Mouse (Mus musculus) telencephalon, adult 2 months (tissue): ENCODE data around the gene Clcc1.

Source experiments
- DNase-seq: peaks from one replicate; pipeline ENCODE4 v3.0.0-alpha.2; 2011; ENCODE audit warnings: low read depth, low spot score

The Clcc1 gene

DNA sequence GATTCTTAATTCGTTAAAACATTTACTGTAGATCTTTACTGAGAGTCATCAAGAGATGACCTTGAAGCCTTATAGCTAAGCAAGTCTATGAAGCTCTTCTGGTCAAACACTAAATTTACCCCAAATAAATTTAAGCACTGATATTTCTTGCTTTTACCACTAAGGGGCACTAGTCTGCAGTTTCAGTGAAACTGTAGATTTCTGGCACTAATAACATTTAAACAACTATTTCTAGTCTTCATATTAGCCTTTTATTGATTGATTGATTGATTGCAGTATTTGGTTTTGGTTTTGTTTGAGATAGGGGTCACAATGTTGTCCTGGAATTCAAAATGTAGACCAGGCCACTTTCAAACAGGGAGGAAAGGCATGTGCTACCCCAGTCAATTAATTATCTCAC is 47.5 kb downstream of the Clcc1 start:
- DNase-seq: no peak

DNA sequence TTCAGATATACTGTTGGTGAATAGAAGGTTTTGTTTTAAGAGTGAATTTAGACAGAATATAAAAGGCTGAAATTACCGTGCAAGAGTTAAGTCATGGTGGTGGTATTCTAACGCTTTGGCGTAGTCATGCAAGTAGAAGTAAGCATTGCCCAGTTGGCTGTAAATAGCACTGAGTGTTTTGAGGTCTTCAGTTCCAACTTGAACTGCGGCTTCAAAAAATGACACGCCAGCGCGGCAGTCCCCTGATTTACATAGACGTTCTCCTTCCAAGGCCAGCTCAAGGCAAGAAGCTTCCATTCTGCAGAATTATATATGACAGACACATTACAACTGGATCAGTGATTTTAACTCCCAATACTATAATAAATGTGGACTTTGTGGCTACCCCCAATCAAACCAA is 49.1 kb downstream of the Clcc1 start:
- DNase-seq: no peak

DNA sequence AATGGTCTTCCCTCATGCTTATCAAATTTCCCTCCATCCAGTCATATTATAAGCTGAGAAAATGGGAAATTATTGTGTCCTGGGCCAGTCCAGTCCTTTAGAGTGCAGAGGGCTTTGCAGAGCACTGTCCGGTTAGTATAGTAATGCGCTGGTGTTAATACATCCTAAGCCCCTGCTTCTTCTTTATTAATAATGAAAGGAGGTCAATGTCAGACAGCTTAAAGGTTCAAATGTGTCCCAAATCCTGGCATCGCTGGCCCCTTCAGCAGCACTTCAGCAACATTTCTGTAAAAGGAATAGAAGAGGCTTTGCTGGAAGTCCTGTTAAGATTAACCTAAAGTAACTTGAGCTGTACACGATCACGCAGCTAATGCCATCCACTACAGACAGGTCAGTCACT is 57.6 kb downstream of the Clcc1 start:
- DNase-seq: no peak

DNA sequence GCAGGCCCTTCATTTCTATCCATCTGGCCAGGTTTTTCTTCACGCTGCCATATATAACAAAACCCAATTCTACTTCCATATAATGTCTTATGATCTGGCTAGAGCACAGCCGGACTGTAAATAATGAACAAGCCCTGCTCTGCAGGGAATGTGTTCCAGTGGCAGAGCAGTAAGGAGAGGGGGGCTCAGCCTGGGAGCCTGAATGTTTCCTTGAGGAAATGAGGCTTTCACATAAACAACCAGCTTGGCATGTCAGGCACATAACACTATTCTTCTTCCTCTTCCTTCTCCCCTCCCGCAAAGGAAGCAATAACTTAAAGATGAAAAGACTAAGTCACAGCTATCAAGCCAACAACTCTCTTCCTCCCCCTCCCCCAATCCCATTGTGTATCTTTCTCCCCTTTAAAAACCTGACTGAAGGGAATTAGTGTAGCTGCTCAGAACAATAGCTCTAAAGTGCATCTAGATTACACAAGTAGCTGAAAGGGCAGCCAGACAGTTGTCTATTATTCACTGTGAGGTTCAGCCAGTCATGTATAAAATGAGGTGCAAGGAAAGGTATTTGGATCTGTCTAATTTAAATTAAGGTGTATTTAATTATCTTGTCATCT is 59.5 kb downstream of the Clcc1 start:
- DNase-seq: no peak

DNA sequence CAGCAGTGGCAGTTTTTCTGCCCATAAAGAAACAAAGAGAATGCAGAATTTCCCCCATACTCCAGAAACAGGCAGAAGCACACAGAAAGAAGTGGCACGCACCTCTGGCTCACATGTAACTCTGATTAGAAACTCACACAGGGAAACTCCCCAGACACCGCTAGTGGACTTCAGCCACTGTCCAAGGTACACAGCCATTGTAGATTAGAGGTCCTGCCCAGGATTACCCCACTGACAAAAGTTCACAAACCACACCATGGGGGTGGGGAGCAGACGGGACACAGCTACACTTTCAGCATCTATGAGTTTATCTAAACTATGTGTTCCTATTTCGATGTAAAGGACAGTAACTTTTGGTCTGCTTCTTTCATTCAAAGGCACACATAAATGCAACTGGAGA is 61.1 kb downstream of the Clcc1 start:
- no peak for DNase-seq

DNA sequence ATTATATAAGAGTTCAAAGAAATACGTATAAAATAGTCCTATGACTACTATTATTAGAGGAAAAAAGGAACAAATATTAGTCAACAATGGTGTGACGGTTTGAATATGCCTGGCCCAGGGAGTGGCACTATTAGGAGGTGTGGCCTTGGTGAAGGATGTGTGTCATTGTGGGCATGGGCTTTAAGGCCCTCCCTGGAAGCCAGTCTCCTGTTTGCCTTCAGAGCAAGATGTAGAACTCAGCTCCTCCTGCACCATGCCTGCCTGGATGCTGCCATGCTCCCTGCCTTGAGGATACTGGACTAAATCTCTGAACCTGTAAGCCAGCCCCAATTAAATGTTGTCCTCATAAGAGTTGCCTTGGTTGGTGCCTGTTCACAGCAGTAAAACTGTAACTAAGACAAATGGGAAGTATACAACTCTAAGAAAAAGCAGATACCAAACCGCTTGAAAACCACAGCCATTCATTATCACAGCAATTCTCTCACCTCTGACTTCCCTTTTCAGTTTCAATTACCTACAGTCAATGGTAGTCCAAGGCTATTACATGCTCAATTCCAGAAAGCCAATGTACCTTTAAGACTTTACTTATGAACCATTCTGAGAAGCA is 64.3 kb downstream of the Clcc1 start:
- DNase-seq: no peak

DNA sequence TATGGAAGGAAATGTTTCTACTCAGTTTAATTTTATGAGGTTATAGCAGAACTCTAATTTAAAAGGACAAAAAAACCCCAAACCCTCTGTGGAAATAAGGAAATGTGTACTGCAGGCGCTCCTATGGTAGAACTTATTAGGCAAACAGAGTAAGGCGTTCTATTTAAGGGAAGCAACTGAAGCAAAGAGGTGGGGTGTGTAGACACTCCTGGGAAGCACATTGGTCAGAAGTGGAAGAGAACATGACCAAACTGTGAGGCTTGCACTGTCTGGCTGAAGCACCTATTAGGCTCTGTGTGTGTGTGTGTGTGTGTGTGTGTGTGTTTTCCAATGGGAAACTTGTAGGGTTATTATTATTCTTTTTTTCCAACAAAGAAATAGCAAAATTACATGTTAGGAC is 65.6 kb downstream of the Clcc1 start:
- no peak for DNase-seq

DNA sequence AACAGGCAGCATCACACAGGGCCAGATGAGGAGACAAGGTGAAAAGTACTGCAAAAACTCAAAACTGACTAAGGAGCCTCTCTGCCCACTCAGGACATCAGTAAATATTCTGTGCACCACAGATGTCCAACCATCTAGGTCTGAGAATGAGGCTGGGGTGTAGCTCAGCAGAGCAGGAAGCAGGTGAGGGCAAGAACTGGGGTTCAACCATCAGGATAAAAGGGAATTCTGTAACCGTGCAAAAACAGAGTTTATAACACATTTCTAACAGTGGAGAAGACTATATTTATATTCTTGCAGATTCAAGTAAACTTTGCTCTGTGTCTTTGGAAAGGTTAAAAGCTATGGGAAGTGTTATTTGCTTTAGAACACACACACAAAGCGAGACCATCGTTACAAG is 66.0 kb downstream of the Clcc1 start:
- DNase-seq: no peak

DNA sequence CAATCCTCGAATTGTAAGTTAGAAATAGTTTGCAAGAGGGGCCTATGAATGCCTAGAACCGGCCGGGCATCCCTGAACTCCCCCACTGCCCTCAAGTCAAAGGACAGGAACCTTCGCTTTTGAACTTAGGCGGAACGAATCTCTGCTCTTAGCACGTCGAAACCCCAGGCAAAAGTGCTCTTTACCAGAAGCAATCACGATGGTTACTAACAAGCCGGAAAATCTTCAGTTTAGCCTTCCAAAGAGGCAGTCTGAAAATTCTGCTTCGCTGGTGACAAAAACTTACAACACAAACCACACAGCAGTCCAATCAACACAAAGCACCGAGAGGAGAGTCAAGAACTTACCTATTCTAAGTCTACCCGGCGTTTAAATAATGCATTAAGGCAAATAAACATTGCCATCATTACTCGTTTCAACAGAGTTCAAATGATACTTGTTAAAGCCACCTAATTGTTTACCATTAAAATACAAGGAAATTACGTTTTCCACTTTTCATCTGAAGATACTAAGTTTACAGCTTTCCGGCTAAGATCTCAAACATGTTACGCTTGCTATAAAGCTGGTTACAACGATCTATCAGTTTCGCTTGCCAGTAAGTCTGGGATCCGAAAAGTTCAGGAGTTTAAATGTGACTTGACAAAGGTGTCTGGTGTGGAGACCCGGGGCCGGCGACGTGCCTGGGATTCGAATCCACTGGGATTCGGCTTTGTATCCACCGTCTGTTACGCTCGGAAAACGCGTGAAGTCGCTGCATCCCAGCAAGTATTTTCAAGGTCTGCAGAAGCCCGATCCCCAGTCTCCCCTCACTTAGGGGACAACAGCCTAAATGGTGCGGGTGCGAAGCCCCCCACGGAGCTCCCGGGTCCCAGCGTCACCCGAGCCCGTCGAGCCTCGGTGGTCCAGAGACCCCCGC is 67.6 kb downstream of the Clcc1 start:
- no peak for DNase-seq

DNA sequence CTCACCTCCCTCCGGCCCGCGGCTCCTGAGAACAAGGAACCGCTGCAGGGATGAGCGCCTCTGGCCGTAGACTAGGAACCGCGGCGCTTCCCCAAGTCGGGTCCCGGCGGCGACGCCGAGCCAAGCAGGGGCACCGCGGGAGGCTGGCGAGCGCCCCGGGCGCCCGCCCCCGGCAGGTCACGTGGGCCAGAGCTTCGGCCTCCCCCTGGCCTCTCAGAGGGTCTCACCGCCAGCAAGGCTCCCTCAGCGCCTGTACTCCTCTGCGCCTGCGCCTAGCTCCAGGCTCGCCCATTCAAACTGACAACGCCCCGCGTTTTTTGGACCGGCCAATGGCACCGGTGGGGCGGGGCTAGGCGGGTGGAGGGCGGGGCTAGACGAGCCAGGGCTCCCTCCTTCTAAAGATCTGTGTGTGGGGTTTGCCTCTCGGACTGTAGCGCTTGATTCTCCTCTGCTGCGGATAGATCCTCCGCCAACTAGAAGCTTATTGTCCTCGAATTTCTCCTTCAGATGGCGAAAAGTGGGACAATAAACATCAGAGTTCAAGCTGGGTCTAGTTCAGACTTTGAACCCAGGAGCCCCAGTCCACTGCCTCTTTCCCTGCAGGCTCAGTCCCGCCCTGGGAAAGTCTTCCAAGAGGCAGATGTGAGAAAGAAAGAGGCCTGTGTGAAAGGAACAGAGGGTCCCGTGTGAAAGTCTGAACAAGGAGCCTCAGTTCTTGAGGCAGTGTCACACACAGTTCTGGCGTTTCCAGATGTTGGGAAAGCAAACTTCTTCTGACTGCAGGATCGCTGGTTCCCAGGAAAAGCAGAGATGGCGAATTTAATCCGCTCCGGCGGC is 68.5 kb downstream of the Clcc1 start, which contains the start of gene Gpsm2:
Gpsm2 (minus strand) TSS at position 274 of the 837 bp plus-strand sequence.
- peak; percentile 81 for DNase-seq

DNA sequence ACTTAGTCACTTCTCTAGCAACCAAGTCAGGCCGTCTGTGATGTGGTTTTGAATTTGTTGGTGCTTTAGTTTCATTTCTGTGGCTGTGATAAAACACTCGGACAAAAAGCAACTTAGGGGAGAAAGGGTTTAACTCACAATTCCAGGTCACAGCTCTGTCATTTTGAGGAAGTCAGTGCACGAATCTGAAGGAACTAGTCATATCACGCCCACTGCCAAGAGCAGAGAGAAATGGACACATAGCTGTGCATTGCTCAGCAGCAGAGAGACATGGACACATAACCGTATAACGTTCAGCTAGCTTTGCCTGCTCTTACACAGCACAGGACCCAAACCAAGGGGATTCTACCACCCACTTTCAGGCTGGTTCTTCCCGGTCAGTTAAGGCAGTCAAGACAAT is 72.7 kb downstream of the Clcc1 start:
- DNase-seq: no peak

DNA sequence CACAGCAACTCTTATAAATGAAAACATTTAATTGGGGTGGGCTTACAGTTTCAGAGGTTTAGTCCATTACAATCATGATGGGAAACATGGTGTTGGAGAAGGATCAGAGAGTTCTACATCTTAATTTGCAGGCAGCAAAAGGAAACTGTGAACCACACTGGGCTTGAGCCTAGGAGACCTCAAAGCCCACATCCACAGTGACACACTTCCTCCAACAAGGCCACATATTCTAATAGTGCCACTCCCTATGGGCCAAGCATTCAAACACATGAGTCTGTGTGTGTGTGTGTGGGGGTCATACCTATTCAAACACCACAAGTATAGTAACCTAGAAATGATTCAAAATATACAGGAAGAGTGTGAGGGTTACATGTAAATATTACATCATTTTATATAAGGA is 73.6 kb downstream of the Clcc1 start:
- no peak for DNase-seq

DNA sequence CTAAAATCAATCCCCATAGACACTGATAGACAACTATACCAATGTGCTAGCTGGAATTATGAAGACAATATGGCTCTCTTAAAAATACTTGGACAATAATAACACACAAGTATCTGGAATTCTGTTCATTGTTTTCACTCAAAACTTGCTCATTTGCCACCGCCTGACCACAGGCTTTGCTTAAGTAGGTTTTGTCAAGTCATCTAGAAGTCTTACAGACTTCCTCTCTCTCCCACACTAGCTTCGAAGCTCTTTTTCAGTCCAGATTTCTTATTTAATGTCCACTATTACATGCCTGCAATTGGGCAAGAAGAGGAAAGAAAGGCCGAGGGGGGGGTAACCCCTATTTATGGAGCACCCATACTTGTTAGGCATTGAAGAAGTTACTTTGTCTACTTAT is 74.1 kb downstream of the Clcc1 start:
- no peak for DNase-seq
